Mouse (Mus musculus) left cerebral cortex, adult 11 months (tissue): Measurements from ENCODE around the gene Limk2.

Experiments used
- DNase-seq: peaks from one replicate; pipeline ENCODE4 v3.0.0; 2022; ENCODE audit warnings: low spot score

The Limk2 gene

GRCm38 (mm10) chr11:3408997-3409732 lies at the start of gene Limk2:
Gene Limk2 (minus strand): TSS chr11:3409189.
- peak; percentile 74 for DNase-seq

- DNase-seq, result no peak
Measured at GRCm38 (mm10) chr11:3458428-3459104, 49.6 kb upstream of the Limk2 start.

GRCm38 (mm10) chr11:3456354-3456753 lies 47.4 kb upstream of the Limk2 start:
- DNase-seq, result peak; percentile 53

- DNase-seq, result no peak
Measured at GRCm38 (mm10) chr11:3454506-3454905, 45.5 kb upstream of the Limk2 start.

- DNase-seq, result no peak
Measured at GRCm38 (mm10) chr11:3453467-3453866, 44.5 kb upstream of the Limk2 start.

- no peak for DNase-seq
Measured at GRCm38 (mm10) chr11:3452769-3453168, 43.8 kb upstream of the Limk2 start.

GRCm38 (mm10) chr11:3452167-3452639 lies 43.2 kb upstream of the Limk2 start, which contains the start of gene Rnf185:
Gene Rnf185 (minus strand): TSS chr11:3452363.
- peak; percentile 87 for DNase-seq

- peak; percentile 36 for DNase-seq
Measured at GRCm38 (mm10) chr11:3451701-3452163, 42.7 kb upstream of the Limk2 start.

- no peak for DNase-seq
Measured at GRCm38 (mm10) chr11:3444875-3445274, 35.9 kb upstream of the Limk2 start.

GRCm38 (mm10) chr11:3443091-3443490 lies 34.1 kb upstream of the Limk2 start:
- no peak for DNase-seq

GRCm38 (mm10) chr11:3442677-3443076 lies 33.7 kb upstream of the Limk2 start:
- no peak for DNase-seq

- DNase-seq, result no peak
Measured at GRCm38 (mm10) chr11:3441696-3442443, 32.9 kb upstream of the Limk2 start.

GRCm38 (mm10) chr11:3437621-3438020 lies 28.6 kb upstream of the Limk2 start:
- no peak for DNase-seq

GRCm38 (mm10) chr11:3433809-3434208 lies 24.8 kb upstream of the Limk2 start:
- no peak for DNase-seq

GRCm38 (mm10) chr11:3431976-3432603 lies 23.1 kb upstream of the Limk2 start:
- no peak for DNase-seq

GRCm38 (mm10) chr11:3431515-3431914 lies 22.5 kb upstream of the Limk2 start:
- no peak for DNase-seq

GRCm38 (mm10) chr11:3428632-3429031 lies 19.6 kb upstream of the Limk2 start:
- DNase-seq, result no peak

GRCm38 (mm10) chr11:3427697-3428230 lies 18.8 kb upstream of the Limk2 start:
- DNase-seq, result no peak

GRCm38 (mm10) chr11:3422242-3422641 lies 13.3 kb upstream of the Limk2 start:
- DNase-seq, result no peak

- no peak for DNase-seq
Measured at GRCm38 (mm10) chr11:3418741-3419140, 9.8 kb upstream of the Limk2 start.

- DNase-seq, result no peak
Measured at GRCm38 (mm10) chr11:3417795-3418194, 8.8 kb upstream of the Limk2 start.

- no peak for DNase-seq
Measured at GRCm38 (mm10) chr11:3416399-3416798, 7.4 kb upstream of the Limk2 start.
